Mouse (Mus musculus) G1E (cell line): ENCODE measurements around the gene Ltbr.

ENCODE experiments used
- CTCF ChIP-seq: IDR thresholded peaks from 2 replicates; pipeline ENCODE4 v1.5.1; 2012; ENCODE audit warnings: low read depth, low read length, inconsistent platforms, mixed read lengths
- GATA1 ChIP-seq: IDR thresholded peaks from 2 replicates; pipeline ENCODE4 v1.6.1; 2012; ENCODE audit warnings: borderline replicate concordance, low read length, inconsistent platforms, mixed read lengths
- POLR2AphosphoS5 ChIP-seq: IDR thresholded peaks from 2 replicates; pipeline ENCODE4 v1.6.1; 2012; ENCODE audit warnings: low read depth, low read length, inconsistent platforms; ENCODE audit not compliant: insufficient replicate concordance
- TAL1 ChIP-seq: conservative IDR thresholded peaks from 2 replicates; pipeline ENCODE4 v1.6.1; 2012; ENCODE audit warnings: low read depth, low read length, inconsistent platforms, mixed read lengths

GRCm38 (mm10) chr6:125359999-125360398 lies 46.3 kb upstream of the Ltbr start:
- TF ChIP-seq CTCF (no peak), POLR2AphosphoS5 (no peak), GATA1 (no peak), TAL1 (no peak)
